Mouse (Mus musculus) kidney, postnatal 14 days (tissue): ENCODE results near the gene Bmyc.
"Not testable (repeated sequence)": the region's sequence is repeated elsewhere in the genome, so short reads cannot be mapped to it uniquely, and the experiment has no call there.

ENCODE experiments used
- DNase-seq: peaks from one replicate; pipeline ENCODE4 v3.0.0; 2022; ENCODE audit warnings: mixed read lengths

The Bmyc gene

DNA sequence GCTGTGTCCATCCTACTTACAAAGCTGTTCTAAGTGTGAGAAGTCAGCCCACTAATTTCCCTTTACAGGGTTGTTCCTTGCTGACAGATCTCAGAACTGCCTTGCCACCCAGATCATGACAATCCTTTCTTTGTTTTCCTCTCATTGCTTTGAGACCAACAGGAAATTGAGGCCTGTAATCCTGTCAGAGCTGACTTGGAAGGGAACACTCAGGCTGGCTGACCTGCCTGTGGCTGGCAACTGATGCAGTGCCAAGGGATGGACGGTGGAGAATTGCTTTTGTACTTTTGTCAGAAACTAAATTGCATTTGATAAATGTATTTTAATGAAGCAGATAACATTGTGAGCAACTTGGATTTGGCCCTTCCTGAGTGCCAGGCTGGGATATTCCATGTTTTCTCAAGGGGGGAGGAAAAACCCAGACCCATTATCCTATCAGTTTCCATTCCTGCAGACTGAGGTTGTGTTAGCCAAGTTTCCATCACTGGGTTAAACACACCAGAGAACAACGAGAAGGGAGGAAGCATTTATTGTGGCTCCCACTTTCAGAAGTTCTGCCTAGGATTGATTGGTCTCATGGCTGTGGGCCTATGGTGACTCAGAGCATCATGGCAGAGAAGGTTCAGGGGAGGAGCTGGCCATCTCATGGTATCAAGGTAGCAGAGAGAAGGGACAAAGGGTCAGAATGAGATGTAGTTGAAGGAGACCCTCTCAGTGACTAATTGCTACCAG is 26.8 kb downstream of the Bmyc start:
- DNase-seq: no peak

DNA sequence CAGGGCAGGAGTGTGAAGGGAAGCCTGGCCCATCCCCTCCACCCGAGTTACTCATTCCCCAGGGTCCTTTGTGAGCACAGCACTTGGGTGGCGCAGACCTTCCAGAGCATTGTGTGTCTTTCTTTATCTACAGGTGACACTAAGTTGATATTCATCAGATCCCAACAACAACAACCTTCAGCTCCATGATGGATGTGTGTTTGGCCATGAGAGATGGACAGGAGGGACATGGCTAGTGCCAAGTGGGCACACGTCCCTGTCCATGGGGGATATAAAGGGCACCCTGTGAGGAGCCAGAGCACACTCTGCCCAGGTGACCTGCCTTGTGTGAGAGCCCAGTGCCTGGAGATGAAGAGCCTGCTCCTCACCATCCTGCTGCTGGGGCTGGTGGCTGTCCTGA is 30.2 kb downstream of the Bmyc start, which contains the start of gene Obp2b:
TSS of gene Obp2b (plus strand) at position 301 of the 400 bp plus-strand sequence.
- not testable (repeated sequence) for DNase-seq

DNA sequence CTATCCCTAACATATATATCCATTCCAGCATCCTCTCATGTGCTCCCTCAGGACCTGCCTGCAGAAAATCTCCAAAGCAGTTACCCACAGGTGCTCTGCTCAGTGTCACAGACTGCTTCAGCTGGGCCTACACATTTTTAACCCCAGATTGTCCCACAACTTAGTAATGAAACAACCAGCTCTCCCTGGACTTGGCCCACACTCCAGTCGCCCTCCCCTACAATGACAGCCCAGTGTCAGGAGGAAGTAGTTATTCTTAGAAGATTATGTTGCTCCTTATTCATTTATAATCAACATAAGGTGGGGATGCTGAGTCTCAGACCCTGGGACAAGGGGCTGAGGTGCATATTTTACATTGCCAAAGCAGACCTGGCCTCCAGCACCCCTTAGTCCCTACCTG is 35.1 kb downstream of the Bmyc start:
- DNase-seq: no peak

DNA sequence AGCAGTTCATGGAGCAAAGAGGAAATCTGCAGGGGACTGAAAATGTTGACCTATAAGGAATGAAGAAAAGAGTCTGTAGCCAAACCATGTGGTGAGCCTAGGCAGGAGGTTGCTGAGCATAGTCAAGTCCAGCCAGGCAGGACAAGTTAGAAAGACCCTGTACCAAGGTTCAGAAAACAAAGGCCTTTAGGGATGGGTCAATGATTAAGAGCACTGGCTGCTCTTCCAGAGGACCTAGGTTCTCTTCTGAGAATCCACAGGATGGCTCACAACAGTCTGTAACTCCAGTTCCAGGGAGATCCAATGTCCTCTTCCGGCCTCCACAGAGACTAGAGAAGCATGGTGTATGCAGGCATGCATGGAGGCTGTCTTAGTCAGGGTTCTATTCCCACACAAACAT is 47.7 kb downstream of the Bmyc start:
- DNase-seq: no peak
